Mouse (Mus musculus) midbrain, embryonic 10.5 days (tissue): ENCODE results near the gene Gm3015. TPM values are rescaled to one million over a fixed set of nuclear protein-coding genes. Genes with fewer than 3 reads are reported as not detected.
"Not testable (repeated sequence)": the region's sequence is repeated elsewhere in the genome, so short reads cannot be mapped to it uniquely, and the experiment has no call there.

Source experiments
- DNase-seq: peaks from one replicate; pipeline ENCODE4 v3.0.0-alpha.2; 2017; ENCODE audit warnings: low spot score
- H3K27ac ChIP-seq: fragments of 300-500 bp; sonication (generic); replicated peaks from 2 replicates; pipeline ENCODE4 v1.5.1; 2016; ENCODE audit warnings: mild to moderate bottlenecking
- H3K27me3 ChIP-seq: fragments of 300-500 bp; sonication (generic); 2 replicates; pipeline ENCODE4 v1.6.1; 2016; ENCODE audit warnings: low read depth, mild to moderate bottlenecking; ENCODE audit not compliant: poor library complexity, severe bottlenecking
- H3K36me3 ChIP-seq: fragments of 300-500 bp; sonication (generic); 2 replicates; pipeline ENCODE4 v1.6.1; 2016; ENCODE audit warnings: mild to moderate bottlenecking, moderate library complexity
- H3K4me1 ChIP-seq: fragments of 300-500 bp; sonication (generic); 2 replicates; pipeline ENCODE4 v1.6.1; 2016
- H3K4me3 ChIP-seq: fragments of 300-500 bp; sonication (generic); 2 replicates; pipeline ENCODE4 v1.5.1; 2016; ENCODE audit warnings: mild to moderate bottlenecking, moderate library complexity
- H3K9me3 ChIP-seq: fragments of 300-500 bp; sonication (generic); replicated peaks from 2 replicates; pipeline ENCODE4 v1.6.1; 2016; ENCODE audit warnings: mild to moderate bottlenecking
- WGBS: fragments of 180-500 bp; shearing (Covaris S2); methylation state at CpG from one replicate; pipeline ENCODE4 v1.1.7; 2016; 5-methylcytosine and 5-hydroxymethylcytosine counted together
- polyA plus RNA-seq: library from polyadenylated mRNA; unstranded; fragments of >200 nt; fragmentation: Nextera tagmentation; extraction: Ambion mirVana; gene quantifications from 2 replicates; pipeline ENCODE4 v1.2.1, GENCODE M21; 2016

Gene Gm3015
- polyA plus RNA-seq, result not detected in 2 replicates

- H3K27ac ChIP-seq, H3K4me3 ChIP-seq, H3K27me3 ChIP-seq, DNase-seq, H3K4me1 ChIP-seq, H3K36me3 ChIP-seq, H3K9me3 ChIP-seq: not testable (repeated sequence)
- 100% methylated on average over 1 of the region's 1 CpGs for WGBS
Measured at GRCm38 (mm10) chr14:42768721-42769120, at the start of gene Gm3015. Gene Gm3015, minus strand, starts transcription at chr14:42768821.

GRCm38 (mm10) chr14:42797887-42798286, 29.3 kb upstream of the Gm3015 start, which contains the start of gene Gm10377:
Gene Gm10377, minus strand, starts transcription at chr14:42797987.
- not testable (repeated sequence) for H3K4me1 ChIP-seq, H3K36me3 ChIP-seq, H3K9me3 ChIP-seq, DNase-seq, H3K27ac ChIP-seq, H3K4me3 ChIP-seq, H3K27me3 ChIP-seq

Other genes with a start within 250 kb of the Gm3015 start
- not detected in 2 replicates for gene Gm8024, start 244.5 kb downstream of the Gm3015 start, polyA plus RNA-seq
- gene Gm17124, start 168.9 kb downstream of the Gm3015 start, polyA plus RNA-seq, result not detected in 2 replicates
- not detected in 2 replicates for gene Gm3633, start 126.9 kb downstream of the Gm3015 start, polyA plus RNA-seq
- gene Gm10378, start 112.9 kb downstream of the Gm3015 start, polyA plus RNA-seq, result not detected in 2 replicates
- gene Gm10377, start 29.2 kb upstream of the Gm3015 start, polyA plus RNA-seq, result not detected in 2 replicates
- not detected in 2 replicates for gene Gm21977, start 84.7 kb upstream of the Gm3015 start, polyA plus RNA-seq
- gene Gm8082, start 224.8 kb upstream of the Gm3015 start, polyA plus RNA-seq, result not detected in 2 replicates
- gene Gm10376, start 246.8 kb upstream of the Gm3015 start, polyA plus RNA-seq, result not detected in 2 replicates